Mouse (Mus musculus): ENCODE measurements around the gene Hsd3b4.
"Not testable (repeated sequence)": the region's sequence is repeated elsewhere in the genome, so short reads cannot be mapped to it uniquely, and the experiment has no call there.

Hsd3b4 gene

GRCm38 (mm10) chr3:98510414-98510813 lies at the start of gene Hsd3b4:
Hsd3b4 (minus strand) TSS chr3:98510514.
- not testable (repeated sequence) for DNase-seq (ENCODE audit: low read depth, low spot score)

DNA sequence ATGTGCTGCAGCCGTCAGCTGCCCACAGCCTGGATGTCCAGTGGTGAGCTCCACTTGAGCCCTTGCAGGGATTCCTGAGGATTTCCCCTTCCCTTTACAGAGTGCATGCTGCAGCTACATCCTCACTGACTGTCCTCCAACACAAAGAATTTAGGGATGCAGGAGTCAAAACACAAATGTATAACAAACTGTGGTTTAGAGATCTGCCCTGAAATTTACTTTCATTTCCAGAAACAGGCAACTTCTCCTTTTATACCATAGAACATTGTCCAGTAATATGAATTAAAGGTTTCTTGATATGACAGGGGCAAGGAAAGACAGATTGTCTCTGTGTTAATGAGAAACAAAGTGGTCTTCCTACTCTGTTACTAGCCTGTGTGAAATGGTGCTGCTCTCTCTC lies 40.5 kb upstream of the Hsd3b4 start:
- not testable (repeated sequence) for DNase-seq (ENCODE audit: low read depth, low spot score)

GRCm38 (mm10) chr3:98550215-98550614 lies 39.9 kb upstream of the Hsd3b4 start:
- not testable (repeated sequence) for DNase-seq (ENCODE audit: low read depth, low spot score)

DNA sequence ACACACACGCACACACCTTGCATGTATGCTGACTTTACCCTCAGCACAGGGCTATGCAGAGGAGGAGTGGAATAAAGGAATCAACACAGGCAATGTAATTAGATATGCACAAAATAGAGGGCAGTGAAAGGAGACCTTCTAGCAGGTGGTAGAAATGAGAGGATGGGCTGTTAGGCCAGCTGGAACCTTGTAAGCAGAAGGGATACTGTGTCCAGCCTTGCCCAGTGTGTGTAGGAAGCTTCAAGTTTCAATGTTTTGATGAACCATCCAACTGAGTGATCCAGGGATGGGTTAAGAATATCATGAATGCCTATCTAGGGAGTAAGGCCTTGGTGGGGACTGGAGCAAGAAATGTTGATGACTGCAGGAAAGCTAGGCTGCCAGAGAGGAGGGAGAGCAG lies 38.2 kb upstream of the Hsd3b4 start:
- not testable (repeated sequence) for DNase-seq (ENCODE audit: low read depth, low spot score)

GRCm38 (mm10) chr3:98547641-98548040 lies 37.3 kb upstream of the Hsd3b4 start:
- not testable (repeated sequence) for DNase-seq (ENCODE audit: low read depth, low spot score)

- not testable (repeated sequence) for DNase-seq (ENCODE audit: low read depth, low spot score)
Measured at GRCm38 (mm10) chr3:98524978-98525377, 14.7 kb upstream of the Hsd3b4 start.

DNA sequence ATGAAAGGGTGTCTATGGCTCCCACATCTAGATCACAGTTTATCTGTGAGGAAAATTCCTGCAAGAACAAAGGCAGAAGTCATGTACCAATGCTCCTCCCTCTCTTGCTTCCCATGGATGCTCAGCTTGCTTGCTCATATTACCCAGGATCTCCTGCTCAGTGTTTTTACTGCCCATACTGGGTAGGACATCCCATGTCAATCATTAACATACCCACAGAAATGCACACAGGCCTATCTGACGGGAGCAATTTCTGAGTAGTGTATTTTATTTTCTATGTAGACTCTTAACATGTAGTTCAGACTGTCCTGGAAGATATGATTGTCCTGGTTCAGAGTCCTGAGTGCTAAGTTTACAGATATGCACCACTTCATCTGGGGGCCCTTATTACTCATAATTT lies 14.2 kb upstream of the Hsd3b4 start:
- not testable (repeated sequence) for DNase-seq (ENCODE audit: low read depth, low spot score)

DNA sequence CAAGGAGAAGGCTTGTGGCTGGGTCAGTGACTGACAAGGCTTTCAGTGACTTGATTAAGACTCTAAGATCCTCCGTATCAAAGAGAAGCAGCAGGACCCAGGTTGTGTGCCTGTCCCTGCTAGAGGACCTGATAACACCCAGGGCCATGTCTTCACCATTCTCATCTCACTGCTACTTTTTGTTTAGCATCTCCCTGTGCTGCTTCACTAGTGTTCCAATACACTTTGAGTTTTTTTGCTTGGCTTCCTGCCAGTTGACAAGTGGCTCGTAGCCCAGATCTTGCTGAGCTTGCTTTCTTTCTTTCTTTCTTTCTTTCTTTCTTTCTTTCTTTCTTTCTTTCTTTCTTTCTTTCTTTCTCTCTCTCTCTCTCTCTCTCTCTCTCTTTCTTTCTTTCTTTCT lies 12.5 kb upstream of the Hsd3b4 start:
- DNase-seq (ENCODE audit: low read depth, low spot score) = not testable (repeated sequence)

- not testable (repeated sequence) for DNase-seq (ENCODE audit: low read depth, low spot score)
Measured at GRCm38 (mm10) chr3:98507229-98507628, 3.1 kb downstream of the Hsd3b4 start.

DNA sequence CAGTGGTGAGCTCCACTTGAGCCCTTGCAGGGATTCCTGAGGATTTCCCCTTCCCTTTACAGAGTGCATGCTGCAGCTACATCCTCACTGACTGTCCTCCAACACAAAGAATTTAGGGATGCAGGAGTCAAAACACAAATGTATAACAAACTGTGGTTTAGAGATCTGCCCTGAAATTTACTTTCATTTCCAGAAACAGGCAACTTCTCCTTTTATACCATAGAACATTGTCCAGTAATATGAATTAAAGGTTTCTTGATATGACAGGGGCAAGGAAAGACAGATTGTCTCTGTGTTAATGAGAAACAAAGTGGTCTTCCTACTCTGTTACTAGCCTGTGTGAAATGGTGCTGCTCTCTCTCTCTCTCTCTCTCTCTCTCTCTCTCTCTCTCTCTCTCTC lies 12.9 kb downstream of the Hsd3b4 start:
- DNase-seq (ENCODE audit: low read depth, low spot score) = not testable (repeated sequence)

DNA sequence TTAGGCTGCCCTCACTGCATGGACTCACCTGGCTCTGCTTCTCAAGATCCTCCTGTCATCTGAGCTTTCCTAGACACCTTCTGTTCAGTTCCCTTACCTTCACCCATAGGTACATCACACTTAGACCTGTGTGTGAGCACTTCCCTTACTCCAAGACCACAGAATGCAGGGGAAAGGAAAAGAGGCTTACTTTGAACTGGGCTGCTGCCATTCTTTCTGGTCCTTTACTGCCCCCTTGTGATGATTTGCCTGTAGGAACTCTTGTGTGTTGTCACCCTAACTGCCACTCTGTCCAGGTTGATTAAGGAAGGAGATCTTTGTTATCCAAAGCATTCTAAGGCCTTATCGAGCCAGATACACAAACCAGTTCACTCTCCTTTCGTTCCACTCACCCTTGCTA lies 13.6 kb downstream of the Hsd3b4 start:
- DNase-seq (ENCODE audit: low read depth, low spot score) = not testable (repeated sequence)

DNA sequence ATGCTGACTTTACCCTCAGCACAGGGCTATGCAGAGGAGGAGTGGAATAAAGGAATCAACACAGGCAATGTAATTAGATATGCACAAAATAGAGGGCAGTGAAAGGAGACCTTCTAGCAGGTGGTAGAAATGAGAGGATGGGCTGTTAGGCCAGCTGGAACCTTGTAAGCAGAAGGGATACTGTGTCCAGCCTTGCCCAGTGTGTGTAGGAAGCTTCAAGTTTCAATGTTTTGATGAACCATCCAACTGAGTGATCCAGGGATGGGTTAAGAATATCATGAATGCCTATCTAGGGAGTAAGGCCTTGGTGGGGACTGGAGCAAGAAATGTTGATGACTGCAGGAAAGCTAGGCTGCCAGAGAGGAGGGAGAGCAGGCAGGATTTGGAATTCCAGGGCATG lies 15.3 kb downstream of the Hsd3b4 start:
- not testable (repeated sequence) for DNase-seq (ENCODE audit: low read depth, low spot score)

DNA sequence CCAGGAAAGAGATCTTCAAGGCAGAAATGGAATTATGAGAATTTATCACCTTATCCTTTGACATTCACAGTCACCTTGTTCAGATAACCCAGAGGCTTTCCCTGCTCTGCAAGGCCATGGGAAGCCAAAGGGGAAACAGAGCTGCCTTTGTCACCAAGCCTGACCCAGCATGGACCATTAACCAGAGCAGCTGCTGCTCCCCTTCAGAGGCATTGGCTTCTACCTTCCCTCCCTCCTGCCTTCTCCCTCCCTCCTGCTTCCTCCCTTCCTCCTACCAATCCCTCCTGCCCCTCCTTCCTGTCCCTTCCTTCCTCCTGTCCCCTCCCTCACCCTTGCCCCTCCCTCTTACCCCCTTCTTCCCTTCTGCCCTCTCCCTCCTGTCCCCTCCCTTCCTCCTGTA lies 16.1 kb downstream of the Hsd3b4 start:
- not testable (repeated sequence) for DNase-seq (ENCODE audit: low read depth, low spot score)

DNA sequence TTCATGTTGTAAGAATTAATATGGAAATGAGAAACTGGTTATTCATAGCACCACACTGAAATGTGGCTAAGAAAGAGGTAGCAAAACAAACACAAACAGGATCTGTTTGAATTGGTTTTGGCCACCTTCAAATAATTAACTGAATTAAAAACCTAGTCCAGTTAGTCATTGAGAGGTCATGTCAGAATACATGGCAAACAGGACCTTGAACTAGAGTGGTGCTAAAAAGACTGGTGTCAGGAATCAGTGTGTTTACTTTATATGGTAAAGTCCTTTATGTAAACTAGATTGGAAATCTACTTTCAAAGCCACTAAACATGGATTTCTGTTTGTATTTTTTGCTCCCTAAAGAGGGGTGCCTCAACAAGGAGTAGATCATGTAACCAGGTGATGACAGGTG lies 38.8 kb downstream of the Hsd3b4 start:
- not testable (repeated sequence) for DNase-seq (ENCODE audit: low read depth, low spot score)

DNA sequence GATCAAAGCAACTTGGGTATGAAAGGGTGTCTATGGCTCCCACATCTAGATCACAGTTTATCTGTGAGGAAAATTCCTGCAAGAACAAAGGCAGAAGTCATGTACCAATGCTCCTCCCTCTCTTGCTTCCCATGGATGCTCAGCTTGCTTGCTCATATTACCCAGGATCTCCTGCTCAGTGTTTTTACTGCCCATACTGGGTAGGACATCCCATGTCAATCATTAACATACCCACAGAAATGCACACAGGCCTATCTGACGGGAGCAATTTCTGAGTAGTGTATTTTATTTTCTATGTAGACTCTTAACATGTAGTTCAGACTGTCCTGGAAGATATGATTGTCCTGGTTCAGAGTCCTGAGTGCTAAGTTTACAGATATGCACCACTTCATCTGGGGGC lies 39.3 kb downstream of the Hsd3b4 start:
- not testable (repeated sequence) for DNase-seq (ENCODE audit: low read depth, low spot score)

DNA sequence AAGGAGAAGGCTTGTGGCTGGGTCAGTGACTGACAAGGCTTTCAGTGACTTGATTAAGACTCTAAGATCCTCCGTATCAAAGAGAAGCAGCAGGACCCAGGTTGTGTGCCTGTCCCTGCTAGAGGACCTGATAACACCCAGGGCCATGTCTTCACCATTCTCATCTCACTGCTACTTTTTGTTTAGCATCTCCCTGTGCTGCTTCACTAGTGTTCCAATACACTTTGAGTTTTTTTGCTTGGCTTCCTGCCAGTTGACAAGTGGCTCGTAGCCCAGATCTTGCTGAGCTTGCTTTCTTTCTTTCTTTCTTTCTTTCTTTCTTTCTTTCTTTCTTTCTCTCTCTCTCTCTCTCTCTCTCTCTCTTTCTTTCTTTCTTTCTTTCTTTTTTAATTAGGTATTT lies 41.0 kb downstream of the Hsd3b4 start:
- DNase-seq (ENCODE audit: low read depth, low spot score) = not testable (repeated sequence)

DNA sequence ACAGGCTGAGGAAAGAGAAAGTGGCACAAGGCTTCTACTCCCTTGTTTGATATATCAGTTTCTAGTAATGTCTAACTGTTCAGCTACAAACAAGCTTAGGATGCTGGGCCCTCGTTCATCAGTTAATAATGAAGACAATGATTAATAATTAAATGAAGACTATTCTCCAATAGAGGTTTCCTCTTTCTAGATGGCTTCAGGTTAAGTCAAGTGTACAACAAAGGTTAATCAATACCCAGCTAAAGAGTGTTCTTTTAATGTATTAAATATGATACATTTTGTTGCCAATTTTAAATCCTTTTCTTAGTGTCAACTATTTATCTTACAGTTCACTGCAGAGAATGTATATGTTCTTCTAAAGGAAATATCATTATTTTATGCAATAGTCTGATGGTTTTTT lies 53.3 kb downstream of the Hsd3b4 start, which contains the start of gene Gm4450:
Gm4450 (minus strand) TSS at position 101 of the 400 bp plus-strand sequence.
- DNase-seq (ENCODE audit: low read depth, low spot score) = not testable (repeated sequence)

GRCm38 (mm10) chr3:98453786-98454185 lies 56.5 kb downstream of the Hsd3b4 start:
- DNase-seq (ENCODE audit: low read depth, low spot score) = not testable (repeated sequence)
